Mouse (Mus musculus) liver, embryonic 16.5 days (tissue): ENCODE measurements around the gene Rgs3. TPM values are rescaled to one million over a fixed set of nuclear protein-coding genes. Genes with fewer than 3 reads are reported as not detected.

ENCODE experiments used
- ATAC-seq: fragments of 200-750 bp; cut with Nextera tagmentation; 2 replicates; pipeline ENCODE4 v1.8.0; 2017; ENCODE audit warnings: low read depth, mild to moderate bottlenecking, moderate number of reproducible peaks, moderate library complexity
- H3K27ac ChIP-seq: fragments of 300-500 bp; sonication (generic); 2 replicates; pipeline ENCODE4 v1.5.1; 2014; ENCODE audit warnings: mild to moderate bottlenecking, low read length
- H3K27me3 ChIP-seq: fragments of 300-500 bp; sonication (generic); 2 replicates; pipeline ENCODE4 v1.6.1; 2014; ENCODE audit warnings: low read depth, low read length, mixed read lengths; ENCODE audit not compliant: control insufficient read depth, insufficient read depth
- H3K36me3 ChIP-seq: fragments of 300-500 bp; sonication (generic); 2 replicates; pipeline ENCODE4 v1.6.1; 2014; ENCODE audit warnings: mild to moderate bottlenecking; ENCODE audit not compliant: control insufficient read depth, insufficient read depth
- H3K4me1 ChIP-seq: fragments of 300-500 bp; sonication (generic); 2 replicates; pipeline ENCODE4 v1.6.1; 2014; ENCODE audit warnings: low read depth, low read length, mixed read lengths; ENCODE audit not compliant: control insufficient read depth
- H3K4me2 ChIP-seq: fragments of 300-500 bp; sonication (generic); 2 replicates; pipeline ENCODE4 v1.6.1; 2014; ENCODE audit warnings: low read depth, low read length, mixed read lengths
- H3K4me3 ChIP-seq: fragments of 300-500 bp; sonication (generic); 2 replicates; pipeline ENCODE4 v1.5.1; 2014; ENCODE audit warnings: low read depth, mild to moderate bottlenecking, low read length
- H3K9ac ChIP-seq: fragments of 300-500 bp; sonication (generic); 2 replicates; pipeline ENCODE4 v1.6.1; 2014; ENCODE audit warnings: low read depth, low read length
- H3K9me3 ChIP-seq: fragments of 300-500 bp; sonication (generic); replicated peaks from 2 replicates; pipeline ENCODE4 v1.6.1; 2016; ENCODE audit warnings: low read length; ENCODE audit not compliant: control insufficient read depth
- WGBS: fragments of 180-500 bp; shearing (Covaris S2); extraction: QIAGEN DNeasy Blood & Tissue Kit; methylation state at CpG from one replicate; pipeline ENCODE4 v1.1.7; 2014; ENCODE audit not compliant: insufficient replicate concordance; 5-methylcytosine and 5-hydroxymethylcytosine counted together
- polyA plus RNA-seq: library from polyadenylated mRNA; unstranded; fragments of >200 nt; fragmentation: Nextera tagmentation; extraction: Ambion mirVana; gene quantifications from 2 replicates; pipeline ENCODE4 v1.2.1, GENCODE M21; 2015

Rgs3 gene
- polyA plus RNA-seq, 1 experiment from 2014 or later: 7.0 TPM

GRCm38 (mm10) chr4:62699191-62699812, 139.7 kb downstream of the Rgs3 start:
- H3K9me3 ChIP-seq: no peaks in the 10 kb centered on the region
- ATAC-seq: peak; percentile 65
- H3K27ac ChIP-seq: no peak overlapping the region

GRCm38 (mm10) chr4:62700426-62700825, 140.8 kb downstream of the Rgs3 start:
- Histone ChIP-seq H3K27me3 (no peaks in the 10 kb centered on the region), H3K4me2 (peak overlapping the region; percentile 9; the same call in 1 of the 2 replicates), H3K4me3 (0 out of 2 replicates have a peak overlapping the region, but pooled peaks have one; percentile 14), H3K36me3 (no peaks in the 10 kb centered on the region), H3K27ac (no peak overlapping the region), H3K9ac (no peak overlapping the region), H3K9me3 (no peaks in the 10 kb centered on the region), H3K4me1 (no peaks in the 10 kb centered on the region)
- 50% methylated on average over 5 of the region's 5 CpGs for WGBS
- ATAC-seq: no peak

More at GRCm38 (mm10) chr4:62699191-62699812, 139.7 kb downstream of the Rgs3 start:
- no peaks in the 10 kb centered on the region for H3K27me3 ChIP-seq
- no peak overlapping the region for H3K4me2 ChIP-seq
- H3K4me1 ChIP-seq: no peaks in the 10 kb centered on the region
- 3% methylated on average over 10 of the region's 10 CpGs for WGBS
- H3K4me3 ChIP-seq: peak overlapping the region; percentile 14; the same call in 1 of the 2 replicates
- H3K36me3 ChIP-seq: no peaks in the 10 kb centered on the region
- H3K9ac ChIP-seq: no peak overlapping the region

- Histone ChIP-seq H3K4me1 (no peaks in the 10 kb centered on the region), H3K36me3 (no peaks in the 10 kb centered on the region), H3K9ac (no peak overlapping the region), H3K27me3 (no peaks in the 10 kb centered on the region), H3K27ac (no peak overlapping the region), H3K4me2 (no peak overlapping the region), H3K4me3 (no peak overlapping the region), H3K9me3 (no peaks in the 10 kb centered on the region)
- 65% methylated on average over 9 of the region's 9 CpGs for WGBS
- no peak for ATAC-seq
Measured at GRCm38 (mm10) chr4:62703151-62703550, 143.5 kb downstream of the Rgs3 start.

- Histone ChIP-seq H3K9me3 (no peaks in the 10 kb centered on the region), H3K4me3 (no peak overlapping the region)
- no peak for ATAC-seq
Measured at GRCm38 (mm10) chr4:62704204-62704603, 144.6 kb downstream of the Rgs3 start.

GRCm38 (mm10) chr4:62705013-62705412, 145.4 kb downstream of the Rgs3 start:
- Histone ChIP-seq H3K4me2 (no peak overlapping the region), H3K9me3 (no peaks in the 10 kb centered on the region), H3K9ac (no peak overlapping the region), H3K36me3 (no peaks in the 10 kb centered on the region), H3K4me1 (no peaks in the 10 kb centered on the region), H3K27ac (no peak overlapping the region), H3K4me3 (no peak overlapping the region), H3K27me3 (no peaks in the 10 kb centered on the region)
- no peak for ATAC-seq
- WGBS: 66% methylated on average over 10 of the region's 10 CpGs

More at GRCm38 (mm10) chr4:62704204-62704603, 144.6 kb downstream of the Rgs3 start:
- 77% methylated on average over 13 of the region's 13 CpGs for WGBS
- H3K27ac ChIP-seq: no peak overlapping the region
- no peak overlapping the region for H3K9ac ChIP-seq
- H3K36me3 ChIP-seq: no peaks in the 10 kb centered on the region
- H3K27me3 ChIP-seq: no peaks in the 10 kb centered on the region
- H3K4me2 ChIP-seq: no peak overlapping the region
- no peaks in the 10 kb centered on the region for H3K4me1 ChIP-seq

- WGBS: 33% methylated on average over 3 of the region's 3 CpGs
- H3K36me3 ChIP-seq: no peaks in the 10 kb centered on the region
- H3K4me2 ChIP-seq: no peak overlapping the region
Measured at GRCm38 (mm10) chr4:62705749-62706148, 146.1 kb downstream of the Rgs3 start.

GRCm38 (mm10) chr4:62708084-62708483, 148.4 kb downstream of the Rgs3 start:
- H3K27me3 ChIP-seq: no peaks in the 10 kb centered on the region
- 65% methylated on average over 7 of the region's 7 CpGs for WGBS
- no peak for ATAC-seq

More at GRCm38 (mm10) chr4:62705749-62706148, 146.1 kb downstream of the Rgs3 start:
- H3K4me1 ChIP-seq: no peaks in the 10 kb centered on the region
- no peak overlapping the region for H3K4me3 ChIP-seq
- H3K9ac ChIP-seq: no peak overlapping the region
- no peak for ATAC-seq
- no peaks in the 10 kb centered on the region for H3K9me3 ChIP-seq
- no peak overlapping the region for H3K27ac ChIP-seq
- no peaks in the 10 kb centered on the region for H3K27me3 ChIP-seq

GRCm38 (mm10) chr4:62708994-62709393, 149.3 kb downstream of the Rgs3 start:
- 37% methylated on average over 1 of the region's 1 CpGs for WGBS
- no peak for ATAC-seq
- no peaks in the 10 kb centered on the region for H3K36me3 ChIP-seq
- H3K9ac ChIP-seq: no peak overlapping the region
- H3K9me3 ChIP-seq: no peaks in the 10 kb centered on the region
- H3K4me1 ChIP-seq: no peaks in the 10 kb centered on the region
- no peak overlapping the region for H3K4me2 ChIP-seq
- no peaks in the 10 kb centered on the region for H3K27me3 ChIP-seq
- H3K27ac ChIP-seq: no peak overlapping the region
- H3K4me3 ChIP-seq: no peak overlapping the region

More at GRCm38 (mm10) chr4:62708084-62708483, 148.4 kb downstream of the Rgs3 start:
- H3K36me3 ChIP-seq: no peaks in the 10 kb centered on the region
- H3K4me2 ChIP-seq: no peak overlapping the region
- no peak overlapping the region for H3K9ac ChIP-seq
- H3K4me3 ChIP-seq: no peak overlapping the region
- no peak overlapping the region for H3K27ac ChIP-seq
- no peaks in the 10 kb centered on the region for H3K9me3 ChIP-seq
- H3K4me1 ChIP-seq: no peaks in the 10 kb centered on the region

- no peaks in the 10 kb centered on the region for H3K27me3 ChIP-seq
- no peak overlapping the region for H3K27ac ChIP-seq
- no peaks in the 10 kb centered on the region for H3K9me3 ChIP-seq
- no peak for ATAC-seq
- WGBS: 47% methylated on average over 5 of the region's 5 CpGs
- no peaks in the 10 kb centered on the region for H3K4me1 ChIP-seq
- H3K9ac ChIP-seq: no peak overlapping the region
- no peak overlapping the region for H3K4me2 ChIP-seq
- H3K4me3 ChIP-seq: no peak overlapping the region
- no peaks in the 10 kb centered on the region for H3K36me3 ChIP-seq
Measured at GRCm38 (mm10) chr4:62709448-62709847, 149.8 kb downstream of the Rgs3 start.
